29 mouse cellular contexts compared by ENCODE assay signal in the genomic region with DNA sequence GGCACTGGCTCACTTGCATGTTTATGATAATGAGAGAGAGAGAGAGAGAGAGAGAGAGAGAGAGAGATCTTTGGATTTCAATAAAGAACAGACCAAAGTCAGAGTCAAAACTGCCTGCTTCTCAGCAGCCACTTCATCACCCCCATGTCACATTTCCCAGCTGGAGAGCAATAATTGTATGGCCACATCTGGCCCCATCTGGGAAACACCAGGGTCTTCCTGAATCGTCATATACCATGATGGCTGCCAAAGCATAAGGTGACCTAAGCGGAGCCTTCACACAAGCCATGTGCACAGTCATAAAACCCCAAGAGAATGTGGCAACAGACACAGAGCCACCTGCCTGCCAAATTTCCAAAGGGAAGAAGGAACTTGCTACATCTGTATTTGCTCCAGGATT.
DNase-seq lines count a peak whose midpoint lies in the region; ATAC-seq and TF ChIP-seq lines count a peak whose summit lies in the region.
"Had no signal": no experiment of that assay in that cellular context is flagged by ENCODE, and none has a peak within 500 bp of the region (broad histone marks: within the 10 kb centered on the region; RNA-seq: fewer than 3 reads in every experiment).

No protein-coding gene starts in this region.

- no peaks in the 10 kb centered on the region for H3K9me3 ChIP-seq in lung, embryonic 14.5 days (ENCODE audit: low read depth, low read length)
- H3K9me3 ChIP-seq in lung, postnatal 0 days (ENCODE audit: low read length): no peaks in the 10 kb centered on the region
- H3K9me3 ChIP-seq: embryonic facial prominence, embryonic 12.5 days; forebrain, embryonic 12.5 days; forebrain, embryonic 15.5 days; G1E; heart, embryonic 12.5 days; heart, embryonic 15.5 days; hindbrain, embryonic 10.5 days; hindbrain, embryonic 13.5 days had no signal

- intact Hi-C loops in heart, postnatal 10 days (cut with DNase I): no loop called here
- intact Hi-C loops in heart, postnatal 25 days (cut with DNase I): no loop called here

- no peak for TF ChIP-seq EP300 in lung, postnatal 0 days (IDR thresholded peaks at IDR 0.05)

- TF ChIP-seq CTCF in lung, embryonic 14.5 days (IDR thresholded peaks at IDR 0.05; ENCODE audit: low read depth): no peak
- no peak for TF ChIP-seq CTCF in lung, postnatal 0 days (IDR thresholded peaks at IDR 0.05)

- no peak overlapping the region for H3K9ac ChIP-seq in lung, embryonic 14.5 days
- no peak overlapping the region for H3K9ac ChIP-seq in lung, postnatal 0 days (replicated peaks; ENCODE audit: low read depth)
- H3K9ac ChIP-seq: embryonic facial prominence, embryonic 12.5 days; forebrain, embryonic 12.5 days; forebrain, embryonic 15.5 days; heart, embryonic 12.5 days; heart, embryonic 15.5 days; hindbrain, embryonic 13.5 days had no signal

- H3K27ac ChIP-seq in lung, embryonic 14.5 days (ENCODE audit: low read depth): no peak overlapping the region
- no peak overlapping the region for H3K27ac ChIP-seq in lung, postnatal 0 days (ENCODE audit: low read length)
- H3K27ac ChIP-seq: embryonic facial prominence, embryonic 12.5 days; forebrain, embryonic 12.5 days; forebrain, embryonic 15.5 days; heart, embryonic 15.5 days; hindbrain, embryonic 10.5 days; hindbrain, embryonic 13.5 days had no signal

- H3K4me1 ChIP-seq in lung, embryonic 14.5 days (ENCODE audit: insufficient read depth): no peaks in the 10 kb centered on the region
- H3K4me1 ChIP-seq in lung, postnatal 0 days (ENCODE audit: insufficient read depth, low read depth, low read length): no peaks in the 10 kb centered on the region
- H3K4me1 ChIP-seq: embryonic facial prominence, embryonic 12.5 days; forebrain, embryonic 12.5 days; forebrain, embryonic 15.5 days; heart, embryonic 12.5 days; heart, embryonic 15.5 days; hindbrain, embryonic 10.5 days; hindbrain, embryonic 13.5 days had no signal

- no peaks in the 10 kb centered on the region for H3K27me3 ChIP-seq in lung, embryonic 14.5 days (ENCODE audit: insufficient read depth, low read length)
- no peaks in the 10 kb centered on the region for H3K27me3 ChIP-seq in lung, postnatal 0 days (replicated peaks; ENCODE audit: insufficient read depth, low read length)
- H3K27me3 ChIP-seq: CH12.LX; embryonic facial prominence, embryonic 12.5 days; forebrain, embryonic 12.5 days; forebrain, embryonic 15.5 days; heart, embryonic 12.5 days; heart, embryonic 15.5 days; hindbrain, embryonic 13.5 days had no signal

- no peak overlapping the region for H3K4me2 ChIP-seq in lung, embryonic 14.5 days
- H3K4me2 ChIP-seq in lung, postnatal 0 days (replicated peaks; ENCODE audit: low read depth, low read length): no peak overlapping the region
- H3K4me2 ChIP-seq: embryonic facial prominence, embryonic 12.5 days; forebrain, embryonic 12.5 days; forebrain, embryonic 15.5 days; heart, embryonic 12.5 days; heart, embryonic 15.5 days; hindbrain, embryonic 13.5 days had no signal

- H3K36me3 ChIP-seq in lung, embryonic 14.5 days (ENCODE audit: insufficient read depth): no peaks in the 10 kb centered on the region
- H3K36me3 ChIP-seq in lung, postnatal 0 days (ENCODE audit: insufficient read depth, low read length): no peaks in the 10 kb centered on the region
- H3K36me3 ChIP-seq: embryonic facial prominence, embryonic 12.5 days; forebrain, embryonic 12.5 days; forebrain, embryonic 15.5 days; G1E; heart, embryonic 12.5 days; heart, embryonic 15.5 days; hindbrain, embryonic 10.5 days; hindbrain, embryonic 13.5 days had no signal

- no peak overlapping the region for H3K4me3 ChIP-seq in lung, embryonic 14.5 days (ENCODE audit: low read depth, low read length)
- H3K4me3 ChIP-seq in lung, postnatal 0 days (ENCODE audit: low read depth, low read length): no peak overlapping the region
- H3K4me3 ChIP-seq: embryonic facial prominence, embryonic 12.5 days; erythroblast, embryonic 14.5 days; forebrain, embryonic 12.5 days; forebrain, embryonic 15.5 days; heart, embryonic 12.5 days; heart, embryonic 15.5 days; hindbrain, embryonic 10.5 days; hindbrain, embryonic 13.5 days had no signal

- peak; percentile 78; the same call in 1 of the 2 replicates for ATAC-seq in lung, embryonic 14.5 days (ENCODE audit: insufficient read depth)
- no peak for ATAC-seq in lung, postnatal 0 days
- ATAC-seq: forebrain, embryonic 15.5 days; hindbrain, embryonic 16.5 days; Patski had no signal

- WGBS in lung, embryonic 14.5 days: 32% methylated on average over 2 of the region's 2 CpGs
- WGBS in lung, postnatal 0 days: 36% methylated on average over 2 of the region's 2 CpGs

- DNase-seq in heart, postnatal 10 days: peak; percentile 33 to 40
- no peak for DNase-seq in heart, postnatal 25 days (ENCODE audit: low spot score)
- DNase-seq in lung, embryonic 14.5 days: peak; percentile 69
- DNase-seq in lung, postnatal 14 days: no peak
- DNase-seq in lung, postnatal 0 days (ENCODE audit: low spot score): peak; percentile 19
- no peak for DNase-seq in lung, postnatal 10 days
- DNase-seq in mesoderm, embryonic 11.5 days (ENCODE audit: low read depth, low spot score): peak; percentile 15
- DNase-seq in thymus, postnatal 10 days (ENCODE audit: low spot score in 2 of 2): no peak
- DNase-seq: adrenal gland, postnatal 10 days; adrenal gland, postnatal 36 days; B cell, adult 2 months; cerebellum, adult 18-20 months; cerebellum, adult 9-10 months; cerebellum, postnatal 14 days; gastrocnemius, postnatal 10 days; heart, adult 11 months; heart, postnatal 14 days had no signal

Comparison
In these comparisons a context has a peak if more than half of its experiments do, and no peak if none do; other contexts are left out.
1. DNase-seq: peak in heart, postnatal 10 days (2 of 2), lung, embryonic 14.5 days (single experiment), lung, postnatal 0 days (single experiment) and mesoderm, embryonic 11.5 days (single experiment); none in heart, postnatal 25 days (single experiment), lung, postnatal 14 days (single experiment), lung, postnatal 10 days (single experiment) and thymus, postnatal 10 days (0 of 2).